Mouse (Mus musculus) lung, adult 2 months (tissue): Measurements from ENCODE around the gene Wnt5b. TPM values are rescaled to one million over a fixed set of nuclear protein-coding genes. Genes with fewer than 3 reads are reported as not detected.

Experiments used
- DNase-seq: peaks from one replicate; pipeline ENCODE4 v3.0.0; 2022
- H3K4me1 ChIP-seq: fragments of 200-500 bp; 2 replicates; pipeline ENCODE4 v1.6.1; 2011; ENCODE audit warnings: low read length; ENCODE audit not compliant: control insufficient read depth, insufficient read depth
- H3K4me3 ChIP-seq: fragments of 200-500 bp; replicated peaks from 2 replicates; pipeline ENCODE3; 2011; ENCODE audit warnings: low read depth, mild to moderate bottlenecking, control low read depth, low read length; ENCODE audit errors: extremely low read depth
- CTCF ChIP-seq: fragments of 200-500 bp; IDR thresholded peaks from 2 replicates; pipeline ENCODE4 v1.5.1; 2011; ENCODE audit warnings: mild to moderate bottlenecking, low read length, control low read depth; ENCODE audit not compliant: insufficient read depth
- POLR2A ChIP-seq: fragments of 200-500 bp; IDR thresholded peaks from 2 replicates; pipeline ENCODE4 v1.6.1; 2011; ENCODE audit warnings: low read depth, mild to moderate bottlenecking, control low read depth, low read length, borderline replicate concordance; ENCODE audit errors: extremely low read depth
- WGBS: fragments of 180-500 bp; shearing (Covaris S2); methylation state at CpG from one replicate; pipeline ENCODE4 v1.1.7; 2018; 5-methylcytosine and 5-hydroxymethylcytosine counted together
- polyA plus RNA-seq: library from polyadenylated mRNA; depleted of rRNA; stranded (reverse); fragments of >200 nt; gene quantifications from 2 replicates; pipeline ENCODE4 v1.2.3, GENCODE M21; 2012; rRNA removed

Gene Wnt5b
- polyA plus RNA-seq, 1 experiment, result 3.2 TPM

DNA sequence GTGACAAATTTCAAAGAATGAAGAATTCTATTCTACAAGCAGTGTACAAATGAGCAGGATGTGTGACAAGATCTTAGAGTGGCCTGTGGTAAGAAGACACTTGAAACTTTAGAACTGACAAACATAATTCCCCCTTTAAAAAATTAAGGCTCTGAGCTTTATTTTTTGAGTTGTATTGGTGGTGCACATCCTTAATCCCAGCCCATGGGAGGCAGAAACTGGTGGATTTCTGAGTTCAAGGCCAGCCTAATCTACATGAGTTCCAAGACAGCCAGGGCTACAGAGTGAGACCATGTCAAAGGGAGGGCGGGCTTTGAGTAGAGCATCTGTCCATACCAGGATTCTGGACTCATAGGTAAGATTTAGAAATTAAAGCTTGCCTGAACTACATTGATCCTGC lies 157.3 kb downstream of the Wnt5b start:
- DNase-seq, result no peak
- no peak for TF ChIP-seq CTCF
- no peak for TF ChIP-seq POLR2A
- WGBS, result 90% methylated on average over 1 of the region's 1 CpGs
- H3K4me1 ChIP-seq, result peaks cover 13% of the 10 kb centered on the region
- H3K4me3 ChIP-seq, result no peak overlapping the region

DNA sequence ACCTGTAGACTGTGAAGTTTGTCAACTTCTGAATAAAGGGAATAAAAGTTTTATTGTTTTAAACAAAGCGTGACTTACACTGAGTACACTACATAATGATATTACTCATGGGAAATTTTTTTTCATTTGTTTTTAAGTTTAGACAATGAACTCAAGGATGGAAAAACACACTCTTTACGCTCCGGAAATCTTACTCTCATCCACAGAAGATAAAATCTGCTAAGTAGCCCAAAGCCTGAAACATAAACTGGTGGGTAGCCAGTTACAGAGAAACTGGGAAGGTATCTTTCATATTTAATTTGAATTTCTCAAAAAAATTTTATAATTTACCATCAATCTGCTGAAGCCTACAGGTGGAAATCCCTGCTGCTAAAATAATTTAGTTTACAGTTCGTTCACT lies 157.7 kb downstream of the Wnt5b start:
- no peak for DNase-seq
- TF ChIP-seq POLR2A (no peak), CTCF (no peak)
- WGBS, result 55% methylated on average over 4 of the region's 4 CpGs

DNA sequence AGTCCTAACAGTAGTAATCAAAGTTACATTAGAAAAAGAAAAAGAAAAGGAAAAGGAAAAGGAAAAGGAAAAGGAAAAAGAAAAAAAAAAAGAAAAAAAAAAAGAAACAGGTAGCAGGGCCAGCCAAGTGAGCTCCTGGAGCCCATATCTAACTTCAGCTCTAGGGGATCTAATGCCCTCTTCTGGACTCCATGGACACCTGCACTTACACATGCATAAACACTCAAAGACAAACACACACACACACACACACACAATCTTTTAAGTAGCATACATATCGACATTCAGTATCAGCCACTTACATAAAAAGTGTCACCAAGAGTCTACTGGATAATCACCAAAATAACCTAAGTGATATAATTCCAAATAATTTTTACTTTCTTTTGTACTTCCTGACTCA lies 158.5 kb downstream of the Wnt5b start:
- 66% methylated on average over 1 of the region's 1 CpGs for WGBS

More for the DNA sequence above, 157.7 kb downstream of the Wnt5b start:
- Histone ChIP-seq H3K4me1 (peaks cover 16% of the 10 kb centered on the region), H3K4me3 (no peak overlapping the region)

More for the DNA sequence above, 158.5 kb downstream of the Wnt5b start:
- TF ChIP-seq CTCF (no peak), POLR2A (no peak)
- H3K4me3 ChIP-seq, result no peak overlapping the region
- DNase-seq, result no peak
- H3K4me1 ChIP-seq, result peaks cover 16% of the 10 kb centered on the region

Other genes starting within 250 kb of the Wnt5b start
- 10.1 and 11.5 TPM in 2 replicates for gene Lrtm2, start 213.6 kb downstream of the Wnt5b start, polyA plus RNA-seq
- 63.6 and 81.0 TPM in 2 replicates for gene Adipor2, start 126.6 kb downstream of the Wnt5b start, polyA plus RNA-seq
- 77.7 and 84.9 TPM in 2 replicates for gene Fbxl14, start 64.7 kb downstream of the Wnt5b start, polyA plus RNA-seq